Mouse (Mus musculus) Patski (cell line): Measurements from ENCODE around the gene Itpr2. TPM values are rescaled to one million over a fixed set of nuclear protein-coding genes. Genes with fewer than 3 reads are reported as not detected.

Experiments used
- ATAC-seq: fragments of 100-300 bp; one replicate; pipeline ENCODE4 v1.8.0; 2021
- CTCF ChIA-PET: fragments of 350-600 bp; sonication (Branson Sonifier 250); formaldehyde crosslinking; loops from one replicate; lab custom pipeline; 2022; ENCODE audit warnings: inconsistent platforms; lab: Charles Lee
- POLR2A ChIA-PET: fragments of 350-600 bp; sonication (Branson Sonifier 250); formaldehyde crosslinking; loops from one replicate; lab custom pipeline; 2022; ENCODE audit warnings: antibody characterized with exemption, inconsistent platforms; lab: Charles Lee
- DNase-seq: peaks from one replicate; pipeline ENCODE4 v3.0.0-alpha.2; 2011; ENCODE audit warnings: low read depth, low spot score
- H3K27me3 ChIP-seq: fragments of 371-371 bp; one replicate; pipeline ENCODE4 v1.5.1; 2021
- CTCF ChIP-seq: fragments of 100-300 bp; IDR thresholded peaks from one replicate; pipeline ENCODE4 v1.5.1; 2021
- in situ Hi-C: fragments of 300-500 bp; cut with MboI; formaldehyde crosslinking; loops from 3 replicates; pipeline ENCODE4 v1.11.1; 2018; ENCODE audit warnings: low pct_unique_long_range_greater_than_20kb, mixed read lengths
- polyA plus RNA-seq: library from polyadenylated mRNA; unstranded; gene quantifications from one replicate; pipeline ENCODE4 v1.2.3, GENCODE M21; 2021

Gene Itpr2
- polyA plus RNA-seq, 1 experiment from 2014 or later = 12.7 TPM

DNA sequence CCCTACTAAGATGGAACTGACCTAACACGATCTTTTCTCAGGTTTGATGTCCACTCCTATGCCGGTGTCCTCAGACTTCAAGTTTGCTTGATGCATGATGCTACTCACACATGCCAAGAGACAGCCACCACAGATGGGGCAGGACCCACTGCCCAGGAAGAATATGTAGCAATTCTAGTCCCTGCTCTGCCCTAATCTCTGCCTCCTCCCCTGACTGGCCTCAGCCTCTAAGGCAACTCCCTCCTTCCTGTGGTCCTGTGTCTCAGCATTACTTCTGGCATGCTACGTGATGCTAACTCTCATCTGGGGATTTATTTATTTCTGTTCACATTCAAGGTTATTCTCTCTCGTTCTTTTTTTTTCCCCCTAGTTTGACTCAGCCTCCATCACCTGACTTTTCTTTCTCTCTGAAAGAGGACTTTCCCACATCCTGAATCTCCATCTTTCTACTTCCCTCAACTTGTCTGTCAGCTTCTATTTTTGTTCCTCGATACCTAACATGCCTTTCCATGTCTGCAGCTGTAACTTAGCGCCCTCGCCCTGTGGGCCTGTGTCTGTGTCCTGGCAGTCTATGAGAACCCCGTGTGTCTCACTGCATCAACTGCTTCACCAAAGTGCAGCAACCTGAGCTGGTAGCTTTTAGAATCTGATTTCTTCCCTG is 279.5 kb downstream of the Itpr2 start:
- ATAC-seq (no peak), DNase-seq (no peak)
- no peak for TF ChIP-seq CTCF
- H3K27me3 ChIP-seq = no peaks in the 10 kb centered on the region
- POLR2A ChIA-PET = interaction anchor here (1.0 kb wide), 1 partner anchor 12 kb away, joined by 4 read pairs; no protein-coding TSS in a partner anchor
- CTCF ChIA-PET = interaction anchor here (0.7 to 0.8 kb wide), 2 partner anchors 12 to 14 kb away, joined by 3 read pairs; no protein-coding TSS in a partner anchor
- in situ Hi-C loops = no loop called here

DNA sequence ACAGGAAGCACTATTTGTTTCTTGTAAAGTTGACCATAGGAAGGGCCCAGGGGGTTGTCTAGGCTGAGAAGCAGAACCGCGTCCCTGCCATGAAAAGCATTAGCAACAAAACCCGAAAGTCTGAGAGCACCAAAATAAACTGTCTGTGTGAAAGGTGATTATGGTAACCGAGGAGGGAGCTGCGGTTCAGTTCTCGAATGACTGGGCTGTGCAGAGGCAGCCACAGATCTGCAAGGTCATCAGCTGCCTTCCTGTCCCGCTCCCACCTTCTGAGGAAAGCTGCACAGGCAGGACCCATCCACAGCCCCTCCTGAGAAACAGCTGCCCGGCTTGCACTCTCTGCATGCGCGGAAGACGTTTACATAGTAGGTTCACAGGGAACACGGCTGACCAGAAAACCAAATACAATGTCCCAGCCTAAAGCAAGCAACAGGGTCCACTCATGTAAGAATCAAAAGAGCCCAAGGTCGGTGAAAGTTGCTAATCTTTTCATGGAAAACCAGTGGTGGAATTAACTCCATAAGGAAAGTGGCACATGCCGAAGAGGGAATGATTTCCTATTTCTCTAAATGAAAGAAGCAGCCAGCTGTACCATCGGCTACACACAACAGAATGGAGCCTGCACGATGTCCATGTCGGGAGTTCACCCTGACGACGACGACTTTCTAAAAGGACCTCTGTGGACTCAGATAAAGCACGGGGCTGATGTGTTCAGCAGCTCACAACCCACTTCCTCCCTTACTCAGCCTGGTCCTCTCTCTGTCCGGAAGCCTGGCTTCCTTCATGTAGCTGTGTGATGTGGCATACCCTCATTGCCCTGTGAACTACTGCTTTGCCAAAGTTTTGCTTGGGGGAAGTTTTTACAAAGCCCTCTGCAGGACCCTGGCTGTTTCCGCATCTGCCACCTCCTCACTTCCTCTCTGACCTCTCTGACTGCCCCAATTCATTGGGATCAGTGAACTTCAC is 280.4 kb downstream of the Itpr2 start:
- in situ Hi-C loops = no loop called here
- ATAC-seq = no peak

DNA sequence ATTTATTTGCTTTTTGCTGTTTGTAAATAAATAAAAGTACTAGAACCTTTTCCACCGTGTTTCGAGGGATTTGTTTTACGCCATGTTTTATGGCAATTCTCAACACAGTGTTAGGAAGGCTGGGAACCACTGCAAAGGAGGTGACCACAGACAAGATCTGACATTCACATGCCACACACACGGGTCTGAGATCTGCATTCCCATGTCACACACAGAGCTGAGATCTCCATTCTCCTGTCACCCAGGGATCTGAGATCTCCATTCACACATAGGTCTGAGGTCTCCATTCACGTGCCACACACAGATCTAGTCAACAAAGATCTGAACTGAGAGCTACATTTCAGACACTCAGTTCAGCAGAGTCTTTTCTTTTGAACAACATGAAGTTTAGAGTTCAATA is 282.0 kb downstream of the Itpr2 start:
- CTCF ChIA-PET = no interaction called here
- POLR2A ChIA-PET = no interaction called here
- ATAC-seq = no peak
- in situ Hi-C loops = no loop called here
- no peak for DNase-seq
- TF ChIP-seq CTCF = no peak
- no peaks in the 10 kb centered on the region for H3K27me3 ChIP-seq

More for the DNA sequence above, 280.4 kb downstream of the Itpr2 start:
- no peak for DNase-seq
- POLR2A ChIA-PET = interaction anchor here (1.0 kb wide), 1 partner anchor 11 kb away, joined by 4 read pairs; no protein-coding TSS in a partner anchor
- CTCF ChIA-PET = interaction anchor here (0.8 kb wide), 1 partner anchor 11 kb away, joined by 3 read pairs; no protein-coding TSS in a partner anchor
- no peaks in the 10 kb centered on the region for H3K27me3 ChIP-seq
- no peak for TF ChIP-seq CTCF

DNA sequence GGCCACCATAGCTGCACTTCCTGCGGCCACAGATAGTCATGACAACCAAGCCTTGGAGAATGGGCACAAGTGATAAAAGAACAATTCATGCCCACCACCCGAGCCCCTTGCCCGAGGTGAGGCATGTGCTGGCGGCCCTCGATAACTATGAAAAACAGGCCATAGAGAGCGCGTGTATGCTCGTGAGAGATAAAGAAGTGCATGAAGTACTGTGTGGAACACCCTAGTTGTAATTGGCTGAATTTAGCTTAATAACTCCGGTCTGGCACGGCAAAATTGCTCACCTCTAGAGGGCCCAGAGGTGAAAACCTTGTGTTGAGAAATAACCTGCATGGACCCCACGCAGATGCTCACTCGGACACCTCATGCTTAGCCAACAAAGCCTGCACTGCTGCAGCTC is 282.5 kb downstream of the Itpr2 start:
- no peaks in the 10 kb centered on the region for H3K27me3 ChIP-seq
- TF ChIP-seq CTCF = no peak
- in situ Hi-C loops = no loop called here
- ATAC-seq (no peak), DNase-seq (no peak)
- CTCF ChIA-PET = no interaction called here
- POLR2A ChIA-PET = no interaction called here

DNA sequence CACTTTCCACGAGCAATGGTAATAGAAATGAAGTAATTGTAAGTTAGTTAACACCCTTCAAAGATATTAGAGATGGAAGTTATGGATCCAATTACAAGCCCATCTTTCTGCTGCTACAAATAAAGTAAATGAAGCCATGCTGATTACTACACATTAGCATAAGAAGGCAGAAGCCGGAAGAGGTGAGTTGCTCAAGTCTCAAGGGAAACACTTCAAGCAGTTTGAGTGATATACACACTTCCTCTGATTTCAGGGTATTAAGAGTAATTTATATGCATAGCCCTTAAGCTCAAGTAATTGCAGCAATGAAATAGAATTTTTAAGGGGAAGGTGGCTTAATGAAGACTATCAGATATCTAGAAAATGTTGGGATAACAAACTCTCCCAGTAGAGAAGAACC is 286.7 kb downstream of the Itpr2 start:
- DNase-seq = no peak
- in situ Hi-C loops = no loop called here
- ATAC-seq = no peak
- POLR2A ChIA-PET = no interaction called here
- no peaks in the 10 kb centered on the region for H3K27me3 ChIP-seq
- TF ChIP-seq CTCF = no peak
- CTCF ChIA-PET = no interaction called here

DNA sequence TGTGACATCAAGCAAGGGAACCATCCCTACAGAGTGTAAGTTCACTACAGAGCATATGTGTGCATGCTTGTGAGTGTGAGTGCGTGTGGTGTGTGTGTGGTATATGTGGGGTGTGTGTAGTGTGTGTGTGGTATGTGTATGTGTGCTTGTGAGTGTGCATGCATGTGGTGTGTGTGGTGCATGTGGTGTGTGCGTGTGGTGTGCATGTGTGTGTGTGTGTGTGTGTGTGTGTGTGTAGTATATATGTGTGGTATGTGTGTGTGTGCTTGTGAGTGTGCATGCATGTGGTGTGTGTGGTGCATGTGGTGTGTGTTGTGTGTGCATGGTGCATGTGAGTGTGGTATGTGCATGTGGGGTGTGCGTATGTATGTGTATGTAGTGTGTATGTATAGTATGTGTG is 289.7 kb downstream of the Itpr2 start:
- ATAC-seq = no peak
- POLR2A ChIA-PET = no interaction called here
- no peak for DNase-seq
- in situ Hi-C loops = no loop called here
- CTCF ChIA-PET = no interaction called here
- H3K27me3 ChIP-seq = no peaks in the 10 kb centered on the region
- no peak for TF ChIP-seq CTCF

DNA sequence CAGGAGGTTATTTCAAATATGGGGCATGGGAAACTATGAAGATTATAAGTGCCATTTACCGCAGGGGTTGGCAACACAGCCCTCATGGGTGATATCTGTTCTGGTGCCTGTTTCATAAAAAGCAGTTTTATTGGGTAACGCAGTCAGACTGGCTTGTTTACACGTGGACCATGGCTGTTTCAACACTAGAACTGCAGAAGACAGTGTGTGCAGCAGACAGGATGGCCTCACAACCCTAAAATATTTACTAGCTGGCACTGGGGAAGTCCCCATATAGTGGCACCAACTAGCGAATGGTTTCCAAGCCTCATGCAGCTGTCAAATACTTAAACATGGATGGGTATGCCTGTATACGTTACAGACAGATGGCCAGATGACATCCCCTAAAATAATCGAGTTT is 290.8 kb downstream of the Itpr2 start:
- ATAC-seq = no peak
- POLR2A ChIA-PET = interaction anchor here (1.2 kb wide), 1 partner anchor 10 kb away, joined by 4 read pairs; no protein-coding TSS in a partner anchor
- no peaks in the 10 kb centered on the region for H3K27me3 ChIP-seq
- no peak for TF ChIP-seq CTCF
- DNase-seq = no peak
- CTCF ChIA-PET = interaction anchor here (1.4 kb wide), 1 partner anchor 11 kb away, joined by 3 read pairs; no protein-coding TSS in a partner anchor
- in situ Hi-C loops = no loop called here

DNA sequence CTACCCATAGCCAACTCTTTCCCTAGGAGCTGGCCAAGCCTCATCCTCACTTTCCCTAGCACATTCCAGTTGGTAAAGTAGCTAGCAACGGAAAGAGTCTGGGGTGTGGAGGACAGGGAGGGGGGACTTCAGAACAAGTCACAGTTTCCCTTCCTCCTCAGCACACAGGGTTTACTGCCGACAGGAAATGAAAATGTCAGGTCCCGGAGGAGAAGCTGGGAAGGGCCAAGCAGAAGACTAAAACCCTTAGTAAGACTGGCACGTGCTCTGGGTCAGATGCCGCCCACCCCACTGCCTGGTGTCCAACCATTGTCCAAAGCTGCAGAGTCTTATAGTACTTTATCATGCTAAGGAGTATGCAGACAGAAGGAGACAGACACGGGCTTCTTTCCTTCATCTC is 293.0 kb downstream of the Itpr2 start:
- in situ Hi-C loops = no loop called here
- ChIA-PET CTCF (interaction anchor here (1.0 kb wide), 1 partner anchor 19 kb away, joined by 3 read pairs; no protein-coding TSS in a partner anchor), POLR2A (no interaction called here)
- ATAC-seq (no peak), DNase-seq (no peak)
- no peak for TF ChIP-seq CTCF
- no peaks in the 10 kb centered on the region for H3K27me3 ChIP-seq

DNA sequence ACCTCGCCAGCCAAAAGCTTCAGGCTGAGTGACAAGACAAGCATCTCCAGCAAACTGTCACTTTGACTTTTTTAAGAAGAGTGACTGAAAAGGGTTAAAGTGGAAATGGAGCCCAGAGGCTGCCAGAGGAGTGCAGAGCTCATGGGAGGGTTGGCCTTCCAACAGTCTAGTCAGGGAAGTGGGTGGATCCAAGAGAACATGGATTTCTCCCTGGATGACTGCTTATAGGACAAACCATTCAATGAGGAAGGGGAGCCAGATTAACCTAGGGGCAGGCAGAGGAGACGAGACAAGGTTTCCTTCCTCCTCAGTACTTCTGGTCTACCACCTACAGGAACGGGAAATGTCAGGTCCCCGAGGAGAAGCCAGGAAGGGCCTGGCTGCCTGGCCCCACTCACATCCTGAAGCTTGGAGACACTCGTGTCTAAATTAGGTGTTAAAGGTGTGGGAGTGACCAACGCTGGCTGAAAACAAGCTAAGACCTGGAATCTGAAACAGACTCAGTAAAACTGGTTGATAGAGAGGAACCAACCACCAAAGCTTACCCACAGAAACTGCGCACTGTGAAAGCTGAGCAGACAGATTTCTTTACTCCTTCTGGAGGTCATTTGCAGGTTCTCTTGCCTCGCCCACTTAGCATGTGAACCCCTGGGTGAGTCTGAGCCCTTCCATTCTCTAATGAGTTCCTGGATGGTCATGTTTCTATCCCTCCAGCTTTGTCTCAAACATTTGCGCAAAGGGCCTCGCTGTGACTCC is 294.6 kb downstream of the Itpr2 start:
- CTCF ChIA-PET = no interaction called here
- POLR2A ChIA-PET = no interaction called here
- no peaks in the 10 kb centered on the region for H3K27me3 ChIP-seq
- DNase-seq (no peak), ATAC-seq (no peak)
- TF ChIP-seq CTCF = no peak
- in situ Hi-C loops = no loop called here

DNA sequence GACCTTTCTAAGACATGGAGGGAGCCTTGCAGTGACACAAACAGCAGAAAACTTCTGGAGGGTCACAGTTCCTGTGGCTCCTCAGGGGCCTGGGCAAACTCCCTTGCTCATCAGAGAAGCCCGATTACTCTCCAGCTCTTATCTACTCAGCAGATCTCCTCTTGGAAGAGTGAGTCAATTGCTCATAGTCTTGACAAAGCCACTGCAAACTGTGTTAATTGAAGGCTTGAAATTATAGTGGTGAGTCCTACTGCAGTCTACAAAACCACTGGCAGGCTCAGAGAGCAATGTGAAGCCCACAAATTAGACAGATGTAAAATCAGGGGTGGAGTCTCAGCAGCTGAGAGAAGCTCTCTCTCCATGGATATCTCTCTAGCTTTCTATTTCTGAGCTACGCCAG is 296.9 kb downstream of the Itpr2 start:
- H3K27me3 ChIP-seq = no peaks in the 10 kb centered on the region
- POLR2A ChIA-PET = no interaction called here
- in situ Hi-C loops = no loop called here
- CTCF ChIA-PET = interaction anchor here (1.4 to 2.1 kb wide), 2 partner anchors 9 to 12 kb away, joined by 3 to 5 read pairs; no protein-coding TSS in a partner anchor
- DNase-seq (no peak), ATAC-seq (no peak)
- TF ChIP-seq CTCF = no peak
